Mouse (Mus musculus): Measurements from ENCODE around the gene Dlg2.

The Dlg2 gene

GRCm38 (mm10) chr7:91456796-91457195 is 980.3 kb downstream of the Dlg2 start:
- no peak for DNase-seq

- peak; percentile 29 for DNase-seq
Observed at GRCm38 (mm10) chr7:91457207-91457606, 980.7 kb downstream of the Dlg2 start.

DNA sequence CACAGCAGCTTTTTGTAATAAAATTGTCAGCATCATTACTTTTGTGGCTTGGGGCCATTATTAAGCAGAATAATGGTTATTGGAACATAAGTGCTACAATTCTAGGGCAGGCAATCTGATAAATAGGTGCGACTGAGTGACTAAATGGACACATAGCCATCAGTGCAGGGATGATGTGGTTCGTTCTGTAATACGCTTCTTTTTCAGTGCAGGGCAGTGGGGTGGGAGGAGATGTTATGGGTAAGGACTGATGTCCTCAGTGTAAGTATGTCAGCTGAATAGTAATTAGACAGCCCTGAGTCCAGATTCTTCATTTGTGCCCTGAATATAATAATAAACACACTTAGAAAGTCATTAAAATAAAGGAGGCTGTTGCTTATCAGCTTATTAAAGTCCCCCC is 984.9 kb downstream of the Dlg2 start:
- no peak for DNase-seq

GRCm38 (mm10) chr7:91463256-91463655 is 986.8 kb downstream of the Dlg2 start:
- DNase-seq, result no peak

DNA sequence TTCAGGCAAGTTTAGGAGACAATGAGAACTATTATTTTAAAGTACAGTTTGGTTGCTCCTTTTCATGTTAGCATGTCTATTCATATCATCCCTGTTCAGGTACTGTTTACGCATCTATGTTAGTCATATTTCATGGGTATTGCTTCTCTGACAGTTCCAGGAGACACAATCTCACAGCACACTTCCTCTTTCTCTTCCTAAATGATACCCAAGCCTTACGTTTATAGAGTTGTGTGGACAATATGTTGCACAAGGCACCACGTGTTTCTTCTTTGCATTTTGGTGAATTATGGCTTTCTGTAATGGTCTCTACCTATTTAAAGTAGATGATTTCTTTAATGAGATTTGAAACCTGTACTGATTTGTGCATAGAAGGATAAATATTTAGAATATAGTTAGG is 990.6 kb downstream of the Dlg2 start:
- DNase-seq, result no peak

- no peak for DNase-seq
Observed at GRCm38 (mm10) chr7:91479145-91479544, 1002.7 kb downstream of the Dlg2 start.

GRCm38 (mm10) chr7:91481574-91482197 is 1005.2 kb downstream of the Dlg2 start:
- no peak for DNase-seq

GRCm38 (mm10) chr7:91493234-91493633 is 1016.8 kb downstream of the Dlg2 start:
- no peak for DNase-seq

DNA sequence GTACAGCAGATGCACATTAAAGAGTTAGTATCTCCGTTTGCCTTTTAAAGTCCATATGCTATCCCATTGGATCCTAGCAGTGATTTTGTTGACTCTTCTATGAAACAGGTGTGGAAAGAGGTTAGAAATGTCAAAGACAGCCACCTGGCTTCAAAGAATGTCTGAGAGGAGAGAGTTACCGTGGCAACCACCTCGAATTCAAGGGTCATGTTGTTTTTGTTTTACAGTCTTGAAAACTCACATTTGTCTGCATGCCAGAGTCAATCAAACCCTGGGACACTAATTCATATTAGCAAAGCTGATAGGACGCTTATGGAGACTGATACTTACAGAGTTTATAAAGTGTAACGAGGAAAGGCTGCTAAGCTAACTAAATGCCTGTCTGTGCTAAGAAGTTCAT is 1019.1 kb downstream of the Dlg2 start:
- no peak for DNase-seq

DNA sequence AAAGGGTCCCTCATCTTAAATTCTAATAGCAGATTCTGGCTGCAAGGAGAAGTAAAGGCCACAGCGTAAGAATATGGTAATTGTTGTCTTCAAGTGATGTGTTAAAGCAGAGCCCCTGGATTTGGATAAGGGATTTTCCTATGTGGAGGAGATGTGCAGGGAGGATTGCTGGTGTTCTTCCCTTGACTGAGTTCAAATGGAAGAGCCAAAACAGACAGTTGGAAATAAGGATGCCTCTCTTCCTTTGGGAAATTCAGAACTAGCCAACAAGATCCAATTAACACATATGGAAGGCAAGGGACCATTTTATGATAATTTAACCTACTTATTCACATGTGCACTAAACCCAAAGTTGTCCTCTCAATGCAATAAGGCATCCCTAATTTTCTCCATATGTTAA is 1034.6 kb downstream of the Dlg2 start:
- DNase-seq, result no peak

DNA sequence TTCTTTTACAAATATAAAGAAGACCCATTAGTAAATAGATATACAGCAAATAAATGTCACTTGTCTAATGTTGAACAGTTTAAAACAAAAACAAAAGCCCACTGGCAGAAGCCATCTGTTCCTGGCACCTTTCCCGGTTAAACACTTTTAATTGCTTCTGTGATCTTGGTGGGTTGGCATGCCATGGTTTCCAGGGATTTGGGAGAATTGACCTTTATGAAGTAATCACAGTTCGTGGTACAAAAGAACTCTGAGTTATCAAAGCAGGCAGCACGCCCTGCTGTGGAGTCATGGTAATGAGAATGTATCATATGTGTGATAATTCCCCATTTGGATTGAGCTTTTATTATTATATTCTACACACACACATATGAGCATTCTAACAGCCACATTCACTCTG is 1038.0 kb downstream of the Dlg2 start:
- no peak for DNase-seq

GRCm38 (mm10) chr7:91516225-91516624 is 1039.8 kb downstream of the Dlg2 start:
- no peak for DNase-seq

GRCm38 (mm10) chr7:91525859-91526258 is 1049.4 kb downstream of the Dlg2 start:
- no peak for DNase-seq

- peak; percentile 29 for DNase-seq
Observed at GRCm38 (mm10) chr7:91542597-91543285, 1066.3 kb downstream of the Dlg2 start.

DNA sequence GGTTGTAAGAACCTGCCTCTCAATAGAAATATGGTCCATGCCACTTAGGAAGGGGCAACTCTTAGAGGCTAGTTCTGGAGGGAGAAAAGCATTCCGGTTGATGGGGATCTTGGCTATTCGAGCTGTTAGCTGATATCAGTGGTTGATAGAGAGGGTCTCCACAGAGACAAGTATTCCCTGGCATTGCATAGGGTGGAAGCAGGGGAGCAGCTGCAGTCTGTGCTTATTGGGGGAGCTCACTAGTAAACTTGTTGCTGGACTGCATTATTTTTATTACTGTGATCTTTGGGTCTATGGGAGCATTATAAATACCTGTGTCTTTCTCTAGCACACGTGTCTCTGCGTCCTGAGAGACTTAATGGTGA is 1066.8 kb downstream of the Dlg2 start:
- DNase-seq, result no peak

GRCm38 (mm10) chr7:91544600-91544999 is 1068.1 kb downstream of the Dlg2 start:
- no peak for DNase-seq

GRCm38 (mm10) chr7:91548796-91549195 is 1072.3 kb downstream of the Dlg2 start:
- no peak for DNase-seq

DNA sequence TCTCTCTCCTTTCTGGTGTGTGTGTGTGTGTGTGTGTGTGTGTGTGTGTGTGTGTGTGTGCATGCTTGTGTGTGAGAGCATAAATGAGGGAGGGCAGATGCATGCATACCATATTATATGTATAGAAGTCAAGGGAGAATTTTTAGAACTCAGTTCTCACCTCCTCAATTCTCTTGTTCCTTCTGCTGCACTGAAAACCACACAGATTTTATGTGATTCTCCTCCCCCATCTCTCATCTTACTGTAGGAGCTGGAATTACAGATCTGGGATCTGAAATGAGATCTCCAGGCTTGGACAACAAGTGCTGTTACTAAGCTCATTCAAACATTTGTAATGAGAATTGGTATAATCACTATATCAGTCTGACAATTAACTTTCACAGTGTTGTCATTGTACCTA is 1081.1 kb downstream of the Dlg2 start:
- no peak for DNase-seq

DNA sequence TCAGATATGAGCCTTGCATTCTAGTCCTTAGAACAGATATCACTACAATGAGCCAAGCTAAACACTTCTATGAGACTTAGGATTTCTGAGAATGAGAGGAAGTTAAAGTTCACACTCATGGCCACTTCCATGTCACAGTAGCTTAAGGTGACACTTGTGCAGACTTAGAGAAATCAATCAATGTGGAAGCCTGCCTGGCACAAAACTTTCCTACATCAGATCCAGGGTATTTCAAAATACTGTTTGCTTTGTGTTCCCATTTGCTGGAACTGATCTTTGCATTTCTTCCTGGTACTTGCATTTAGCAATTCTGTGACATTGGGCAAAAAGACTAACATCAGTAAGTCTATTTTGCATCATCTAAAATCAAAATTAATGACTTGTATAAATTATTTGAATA is 1091.0 kb downstream of the Dlg2 start:
- DNase-seq, result no peak

DNA sequence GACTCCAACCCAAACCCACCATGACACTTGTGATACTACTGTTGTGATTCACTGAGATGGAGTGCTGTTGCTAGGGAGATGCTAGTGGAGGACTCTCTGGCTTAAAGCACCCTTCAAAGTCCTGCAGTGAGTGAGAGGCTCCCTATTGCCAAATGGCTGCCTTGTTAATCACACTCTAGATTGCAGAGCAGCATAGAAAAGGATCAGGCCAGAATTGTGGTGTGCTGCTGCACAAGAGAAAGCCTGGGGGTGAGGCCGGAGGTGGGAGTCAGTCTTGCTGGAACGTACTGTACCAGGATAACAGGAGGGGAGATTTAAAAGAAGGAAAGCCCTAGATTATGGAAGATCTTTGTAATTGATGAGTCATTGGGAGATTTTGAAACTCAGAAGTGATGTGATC is 1094.5 kb downstream of the Dlg2 start:
- DNase-seq, result no peak

GRCm38 (mm10) chr7:91572666-91573065 is 1096.2 kb downstream of the Dlg2 start:
- DNase-seq, result peak; percentile 94

GRCm38 (mm10) chr7:91573321-91573720 is 1096.8 kb downstream of the Dlg2 start:
- no peak for DNase-seq

DNA sequence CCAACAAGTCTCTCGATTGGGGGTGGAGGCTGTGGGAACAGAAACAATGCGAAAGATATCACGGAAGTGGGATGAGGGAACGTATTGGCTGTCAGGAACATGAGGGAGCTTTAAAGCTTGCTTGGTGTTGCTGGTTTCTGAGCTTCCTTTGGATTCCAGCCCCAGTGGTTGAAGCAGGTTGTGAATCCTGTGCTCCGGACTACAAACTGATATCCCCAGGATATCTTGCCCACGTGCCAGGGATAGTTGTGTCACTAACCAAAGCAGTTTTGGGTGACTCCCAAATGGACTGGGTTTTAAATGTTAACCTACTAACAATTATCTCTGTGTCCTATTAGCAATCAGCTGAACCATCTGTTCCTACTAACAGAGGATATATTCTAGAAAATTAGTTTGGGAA is 1099.7 kb downstream of the Dlg2 start:
- peak; percentile 22 for DNase-seq

- no peak for DNase-seq
Observed at GRCm38 (mm10) chr7:91582203-91582602, 1105.7 kb downstream of the Dlg2 start.

- no peak for DNase-seq
Observed at GRCm38 (mm10) chr7:91583566-91583965, 1107.1 kb downstream of the Dlg2 start.

All from cerebellum, adult 11-12 months (tissue).